Mouse (Mus musculus) v-Abl transformed pro-B cells (cell line): ENCODE results near the gene Gpc6.
"Not testable (repeated sequence)": the region's sequence is repeated elsewhere in the genome, so short reads cannot be mapped to it uniquely, and the experiment has no call there.

Experiments used
- in situ Hi-C, 2 experiments: fragments of 400-800 bp; cut with MboI; formaldehyde crosslinking; loops; one replicate each; pipeline ENCODE4 v1.15.1; 2025; ENCODE audit not compliant: unreplicated experiment in 2 of 2

The Gpc6 gene

DNA sequence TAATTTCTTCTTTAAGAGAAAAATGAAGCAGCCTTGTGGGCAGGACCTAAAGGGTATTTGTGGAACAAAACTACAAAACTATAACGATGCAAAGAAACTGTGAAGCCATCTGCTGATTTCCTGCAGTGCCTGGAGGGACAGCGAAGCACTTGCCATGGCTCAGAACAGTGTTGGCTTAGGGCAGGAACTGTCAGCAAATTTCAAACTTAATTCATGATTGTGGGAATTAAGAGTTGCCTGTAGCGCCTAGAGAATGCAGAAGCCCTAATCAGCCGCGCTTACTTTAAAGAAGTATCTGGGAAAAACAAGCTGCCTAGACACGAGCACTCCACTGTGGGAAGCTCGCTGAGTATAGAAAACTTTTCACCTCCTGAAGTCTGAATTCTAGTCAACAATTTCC lies 501.0 kb downstream of the Gpc6 start:
- in situ Hi-C loops = no loop called here

DNA sequence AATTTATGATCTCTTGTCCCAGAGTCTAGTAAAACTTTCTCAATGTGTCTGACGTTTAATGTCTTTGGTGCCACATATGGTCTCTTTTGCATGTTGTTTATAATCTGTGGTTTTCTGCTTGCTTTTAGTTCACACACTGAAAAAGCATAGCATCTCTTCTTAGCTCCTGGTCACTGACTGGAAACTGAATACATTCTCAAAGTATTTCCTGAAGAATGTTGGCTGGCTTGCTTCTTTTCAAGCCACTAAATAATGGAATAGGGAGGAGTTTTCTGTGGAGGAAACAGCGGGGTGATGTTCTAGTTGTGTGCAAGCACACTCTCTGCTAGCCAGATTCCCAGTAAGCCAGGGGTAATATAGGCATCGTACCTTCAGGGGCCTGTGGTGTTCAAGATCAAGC lies 502.7 kb downstream of the Gpc6 start:
- in situ Hi-C loops = no loop called here

DNA sequence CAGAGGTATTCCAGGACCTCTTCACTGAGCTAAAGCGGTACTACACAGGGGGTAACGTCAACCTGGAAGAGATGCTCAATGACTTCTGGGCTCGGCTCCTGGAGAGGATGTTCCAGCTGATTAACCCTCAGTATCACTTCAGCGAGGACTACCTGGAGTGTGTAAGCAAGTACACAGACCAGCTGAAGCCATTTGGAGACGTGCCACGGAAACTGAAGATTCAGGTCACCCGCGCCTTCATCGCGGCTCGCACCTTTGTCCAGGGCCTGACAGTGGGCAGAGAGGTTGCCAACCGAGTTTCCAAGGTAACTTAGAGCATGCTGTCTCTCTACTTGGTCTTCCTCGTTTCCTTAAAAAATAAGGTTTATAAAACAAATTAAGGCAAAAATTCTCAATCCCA lies 510.6 kb downstream of the Gpc6 start:
- in situ Hi-C loops = no loop called here

DNA sequence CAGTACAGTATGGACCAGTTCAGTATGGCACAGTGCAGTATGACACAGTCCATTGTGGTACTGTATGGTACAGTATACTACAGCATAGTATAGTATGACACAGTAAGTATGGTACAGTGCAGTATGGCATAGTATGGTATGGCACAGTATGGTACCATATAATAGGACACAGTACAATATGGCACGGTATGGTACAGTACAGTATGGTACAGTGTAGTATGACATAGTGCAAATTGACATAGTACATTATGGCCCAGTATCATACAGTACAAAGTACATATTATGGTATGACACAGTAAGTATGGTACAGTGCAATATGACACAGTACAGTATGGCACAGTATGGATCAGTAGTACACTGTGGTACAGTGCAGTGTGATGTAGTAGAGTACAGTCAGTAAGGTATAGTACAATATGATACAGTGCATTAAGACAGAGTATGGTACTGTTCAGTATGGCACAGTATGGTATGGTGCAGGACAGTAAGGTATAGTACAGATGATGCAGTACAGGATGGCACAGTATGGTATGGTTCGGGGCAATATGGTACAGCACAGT lies 521.6 kb downstream of the Gpc6 start:
- in situ Hi-C loops = not testable (repeated sequence)

DNA sequence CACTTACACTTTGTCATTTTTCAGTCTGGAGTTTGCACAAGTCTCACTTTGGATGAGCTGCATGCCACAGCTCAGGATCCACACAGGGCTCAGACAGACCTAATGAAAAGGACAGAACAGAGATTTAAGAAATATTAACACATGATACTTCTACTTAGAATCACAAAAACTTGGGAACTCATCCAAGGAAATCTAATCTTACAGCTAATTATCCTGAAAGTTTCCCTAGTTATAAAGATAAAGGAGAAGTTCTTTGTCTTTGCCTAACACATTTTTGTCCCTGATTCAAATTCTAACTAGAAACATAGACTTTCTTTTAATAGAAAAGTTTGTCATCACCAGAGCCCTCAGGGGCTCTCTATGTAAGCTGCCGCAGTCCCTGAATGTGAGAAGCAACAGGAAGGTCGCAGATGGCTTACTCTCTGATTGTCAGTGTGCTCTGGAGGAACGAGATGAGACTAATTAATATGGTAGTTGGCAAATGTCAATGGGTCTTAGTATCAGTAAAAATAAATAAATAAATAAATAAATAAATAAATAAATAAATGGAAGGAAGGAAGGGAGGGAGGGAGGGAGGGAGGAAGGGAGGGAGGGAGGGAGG lies 526.4 kb downstream of the Gpc6 start:
- in situ Hi-C loops = no loop called here

DNA sequence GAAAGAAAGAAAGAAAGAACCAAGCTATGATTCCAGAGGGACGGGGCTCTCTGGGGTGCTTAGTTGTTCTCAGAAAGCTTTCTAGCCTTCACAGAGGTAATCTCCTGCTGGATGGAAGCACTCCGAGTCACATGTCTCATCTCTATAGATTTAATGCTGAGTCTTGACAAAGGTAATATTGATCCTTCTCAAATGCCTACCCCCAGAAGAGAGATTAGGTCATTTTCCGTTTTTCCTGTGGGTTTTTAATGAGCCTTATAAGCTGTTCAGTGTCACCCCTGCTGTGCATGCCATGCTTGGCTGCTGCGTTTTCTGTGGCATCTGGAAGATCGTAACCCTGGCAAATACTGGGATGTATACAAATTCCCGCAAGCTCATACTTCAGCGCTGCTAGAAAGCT lies 527.0 kb downstream of the Gpc6 start:
- in situ Hi-C loops = no loop called here

DNA sequence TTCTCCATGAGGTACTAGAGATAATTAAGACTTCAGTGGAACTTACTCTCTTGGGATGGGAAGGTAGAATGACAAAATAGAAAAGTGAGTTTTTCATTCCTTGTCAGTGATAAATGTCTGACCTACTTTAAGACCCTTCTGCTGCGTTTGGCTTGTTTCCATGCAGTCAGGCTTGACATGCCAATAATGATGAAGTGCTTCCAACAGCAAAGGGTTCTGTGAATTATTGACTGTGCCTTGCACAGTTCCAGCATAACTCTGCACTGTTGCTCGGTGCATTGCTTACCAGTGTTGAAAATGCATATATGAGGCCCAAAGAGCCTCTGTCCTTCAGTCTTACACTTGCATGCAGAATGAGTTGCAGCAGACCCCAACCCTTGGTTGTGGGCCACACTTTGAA lies 548.3 kb downstream of the Gpc6 start:
- in situ Hi-C loops = no loop called here

DNA sequence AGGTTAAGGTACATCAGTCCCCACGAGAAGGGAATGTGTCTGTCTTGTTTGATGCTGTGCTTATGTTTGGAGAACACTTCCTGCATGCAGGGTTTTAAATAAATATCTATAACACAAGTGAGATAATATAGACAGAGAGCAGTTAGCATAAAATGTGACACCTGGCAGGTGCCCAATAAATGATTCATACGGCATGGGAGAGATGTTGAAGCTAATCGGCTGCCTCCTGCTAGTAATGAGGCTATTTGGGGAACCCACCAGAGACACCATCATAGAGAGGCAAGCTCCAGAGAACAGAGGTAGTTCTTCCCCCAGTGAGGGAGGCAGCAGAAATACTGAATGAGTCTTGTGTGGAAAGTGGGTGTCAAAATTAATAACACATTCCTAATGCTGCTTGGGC lies 553.8 kb downstream of the Gpc6 start:
- in situ Hi-C loops = no loop called here

DNA sequence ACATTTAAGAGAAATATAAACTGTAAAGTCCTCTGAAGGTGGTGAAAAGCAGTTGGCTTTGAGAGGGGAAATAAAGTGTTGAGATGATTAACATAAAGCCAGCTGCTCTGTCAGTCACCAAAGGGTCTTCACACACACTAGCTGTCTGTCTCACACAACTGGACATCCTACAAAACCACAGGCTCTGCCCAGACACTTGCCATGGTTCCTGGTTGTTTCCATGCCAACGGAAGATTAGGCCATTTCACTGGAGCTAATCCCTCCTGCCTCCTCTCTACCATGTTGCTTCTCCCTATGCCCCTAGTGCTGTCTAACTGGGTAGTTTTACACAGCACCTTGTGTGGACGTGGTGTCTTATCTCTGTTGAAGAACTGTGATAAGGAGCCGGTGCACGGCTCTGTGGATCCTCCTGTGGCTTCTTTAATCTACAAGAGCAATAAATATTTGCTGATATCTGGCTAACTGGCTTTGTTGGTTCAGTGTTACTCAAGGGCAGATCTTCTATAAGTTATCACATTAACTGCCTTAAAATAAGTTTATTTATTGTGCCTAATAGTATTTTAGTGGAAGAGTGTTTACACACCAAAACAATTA lies 562.1 kb downstream of the Gpc6 start:
- in situ Hi-C loops = no loop called here

DNA sequence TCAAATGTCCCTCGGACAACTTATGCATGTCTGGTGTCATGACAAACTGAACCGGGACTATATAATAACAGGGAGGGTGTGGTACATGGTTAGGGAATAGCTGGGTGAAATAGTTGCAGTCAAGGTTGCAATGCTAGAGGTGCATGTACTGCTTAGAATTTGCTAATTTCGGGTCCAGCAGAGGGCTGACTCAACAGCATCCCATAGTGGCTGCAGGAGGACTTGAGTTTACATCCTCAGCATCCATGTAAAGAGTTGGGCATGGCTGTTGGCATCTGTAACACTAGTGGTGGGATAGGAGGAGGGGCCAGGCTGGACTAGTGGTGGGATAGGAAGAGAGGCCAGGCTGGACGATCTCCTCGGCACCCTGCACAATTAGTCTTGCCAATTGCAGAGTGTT lies 565.4 kb downstream of the Gpc6 start:
- in situ Hi-C loops = no loop called here

DNA sequence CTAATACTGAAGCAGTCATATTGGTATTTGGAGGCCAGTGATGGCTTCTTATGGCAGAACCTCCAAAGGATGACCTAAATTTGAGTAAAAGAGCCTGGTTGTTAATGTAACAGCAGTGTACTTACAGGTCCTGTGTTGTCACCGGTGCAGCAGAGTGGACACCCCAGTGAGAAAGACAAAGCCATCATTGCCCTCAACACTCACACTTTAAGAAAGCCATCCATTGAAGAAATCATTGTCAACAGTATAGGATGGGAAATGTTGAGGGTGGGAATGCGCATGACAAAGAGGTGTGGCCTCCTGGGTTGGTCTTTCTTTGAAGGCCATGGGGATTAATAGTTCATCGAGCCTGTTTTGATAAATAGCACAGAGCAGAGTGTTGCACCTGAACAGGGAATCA lies 570.0 kb downstream of the Gpc6 start:
- in situ Hi-C loops = no loop called here

DNA sequence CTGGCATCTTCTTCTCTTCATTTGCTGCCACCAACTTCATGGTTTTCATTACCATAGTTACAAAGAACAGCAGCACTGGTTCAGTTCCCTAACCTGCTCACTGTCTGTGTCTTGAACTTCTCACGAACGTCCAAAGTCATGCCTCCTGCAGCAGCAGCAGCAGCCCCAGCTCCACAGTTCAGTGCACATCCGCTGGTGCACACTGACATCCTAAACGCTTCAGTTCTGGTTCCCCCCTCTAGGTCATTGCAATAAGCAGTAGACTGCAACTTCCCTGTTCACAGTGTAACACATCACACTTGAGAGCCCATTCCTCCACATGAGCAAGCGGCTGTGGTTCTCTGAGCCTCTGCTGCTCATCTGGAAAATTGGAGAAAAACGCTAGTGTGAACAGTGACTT lies 573.7 kb downstream of the Gpc6 start:
- in situ Hi-C loops = no loop called here

DNA sequence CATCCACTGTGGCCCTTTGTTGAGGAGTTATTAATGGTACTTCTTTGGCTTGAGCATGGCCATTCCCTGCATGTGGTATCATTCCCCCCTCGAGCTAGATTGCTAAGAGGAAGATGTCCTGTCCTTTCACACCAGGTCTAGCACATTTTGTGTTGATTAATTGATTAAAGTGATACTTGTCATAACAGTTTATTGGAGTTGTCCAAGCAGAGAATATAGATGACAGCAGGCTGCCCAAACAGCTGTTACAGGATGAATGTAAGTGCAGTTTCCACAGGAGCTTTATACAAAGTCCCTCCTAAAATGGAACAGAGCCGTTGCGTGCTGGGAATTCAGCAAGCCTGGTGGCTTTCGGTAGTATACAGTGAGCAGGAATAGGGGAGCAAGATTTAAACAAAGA lies 574.2 kb downstream of the Gpc6 start:
- in situ Hi-C loops = no loop called here

DNA sequence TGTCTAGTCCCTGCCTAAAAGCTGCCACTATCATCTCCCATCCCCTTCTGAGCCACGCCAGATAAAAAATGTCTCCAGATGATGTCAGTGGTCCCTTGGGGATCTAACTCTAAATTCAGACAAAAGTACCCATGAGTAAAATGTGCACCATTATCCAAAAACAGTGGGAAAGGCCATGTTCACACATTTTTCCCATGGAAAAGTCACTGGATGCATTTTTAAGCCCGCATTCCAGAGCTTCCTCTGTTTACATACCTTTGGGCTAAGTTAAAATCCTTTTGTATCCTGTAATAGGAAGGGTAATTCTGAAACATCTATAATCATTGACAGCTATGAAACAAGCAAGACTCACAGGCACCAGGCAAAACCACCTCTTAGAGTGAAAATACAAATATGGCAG lies 589.7 kb downstream of the Gpc6 start:
- in situ Hi-C loops = no loop called here

DNA sequence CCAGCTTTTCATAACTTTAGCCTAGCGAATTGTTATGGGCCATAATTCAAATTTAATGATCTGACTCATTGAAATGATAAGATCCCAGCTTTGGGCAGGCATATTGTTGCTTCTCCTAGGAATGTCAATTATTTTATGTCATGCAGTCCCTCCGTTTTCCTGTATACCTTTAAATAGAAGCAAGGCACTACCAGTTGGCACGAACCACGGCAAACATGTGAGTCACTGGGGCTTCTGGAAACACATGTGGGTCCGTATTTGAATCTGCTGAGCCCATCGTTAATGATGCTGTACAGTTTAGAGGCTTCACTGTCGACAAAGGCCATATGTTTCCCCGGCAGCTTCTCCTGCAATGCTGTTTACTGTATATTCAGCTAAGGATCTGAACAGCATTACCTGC lies 594.5 kb downstream of the Gpc6 start:
- in situ Hi-C loops = no loop called here

DNA sequence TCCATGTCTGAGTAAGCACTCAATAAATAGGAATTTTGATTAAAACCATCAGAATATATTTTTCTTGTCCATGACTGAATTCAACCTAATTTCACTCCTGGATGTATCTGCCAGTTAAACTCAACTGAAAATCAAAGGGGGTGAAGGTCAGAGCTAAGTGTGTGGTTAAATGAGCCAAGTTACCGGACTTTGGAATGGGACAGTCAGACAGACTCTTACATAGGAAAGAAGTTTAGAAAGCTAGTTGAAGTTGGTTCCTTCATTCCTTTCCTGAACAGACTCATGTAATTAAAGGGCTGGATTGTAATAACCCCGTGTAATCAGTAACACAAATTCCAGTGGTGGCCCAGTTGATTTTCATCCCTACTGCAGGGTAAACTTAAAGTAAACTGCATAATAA lies 595.6 kb downstream of the Gpc6 start:
- in situ Hi-C loops = no loop called here

DNA sequence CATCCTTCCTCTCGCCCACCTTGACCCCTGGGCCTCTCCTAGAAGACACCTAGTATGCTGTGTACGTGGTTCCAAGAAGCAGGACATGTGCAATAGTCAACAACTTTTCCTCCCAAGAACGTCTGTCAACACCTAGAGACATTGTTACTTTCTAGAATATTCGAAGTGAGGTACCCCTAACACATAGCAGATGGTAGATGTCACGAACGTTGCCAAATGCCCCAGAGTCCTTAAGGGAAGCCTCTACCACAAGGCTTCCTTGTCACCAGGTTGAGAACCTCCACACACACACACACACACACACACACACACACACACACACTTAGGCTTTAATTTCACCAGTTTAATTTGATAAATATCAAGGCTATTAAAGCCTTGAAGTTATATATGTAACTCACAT lies 600.0 kb downstream of the Gpc6 start:
- in situ Hi-C loops = no loop called here

DNA sequence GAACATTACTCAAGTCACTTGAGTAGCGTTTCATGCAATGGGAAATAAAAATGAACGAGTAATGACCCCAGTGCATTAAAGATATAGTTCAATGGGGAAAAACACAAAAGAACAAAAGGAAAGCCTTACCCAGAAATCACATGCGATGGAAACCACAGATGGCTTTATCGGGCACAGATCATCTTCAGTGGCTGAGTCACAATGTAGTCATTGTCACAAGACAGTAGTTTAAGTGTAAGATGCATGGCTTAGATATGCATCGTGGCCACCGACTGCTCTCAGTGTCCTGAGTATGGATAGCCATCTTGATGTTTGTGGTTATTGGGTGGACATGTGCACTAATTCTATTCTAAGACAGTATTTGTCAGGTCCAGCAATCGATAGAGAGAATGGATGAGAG lies 601.9 kb downstream of the Gpc6 start:
- in situ Hi-C loops = no loop called here

DNA sequence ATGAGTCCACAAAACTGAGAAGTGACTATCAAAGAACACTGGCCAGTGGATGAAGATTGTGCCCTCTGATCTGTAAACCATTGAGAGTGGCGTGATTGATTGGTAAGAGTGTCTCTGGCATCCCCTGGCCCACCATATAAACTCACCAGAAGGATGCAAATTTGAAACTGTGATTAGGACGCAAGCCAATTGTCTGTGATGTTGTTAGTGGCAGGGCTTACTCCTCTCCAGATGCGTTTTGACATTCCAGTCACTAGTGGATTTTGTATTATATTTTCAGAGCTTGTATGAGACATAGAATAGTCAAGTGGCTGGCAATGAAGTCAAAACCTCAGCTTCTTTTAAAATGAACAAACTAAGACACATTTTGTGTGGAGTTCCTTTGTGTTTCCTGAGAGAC lies 604.3 kb downstream of the Gpc6 start:
- in situ Hi-C loops = no loop called here

DNA sequence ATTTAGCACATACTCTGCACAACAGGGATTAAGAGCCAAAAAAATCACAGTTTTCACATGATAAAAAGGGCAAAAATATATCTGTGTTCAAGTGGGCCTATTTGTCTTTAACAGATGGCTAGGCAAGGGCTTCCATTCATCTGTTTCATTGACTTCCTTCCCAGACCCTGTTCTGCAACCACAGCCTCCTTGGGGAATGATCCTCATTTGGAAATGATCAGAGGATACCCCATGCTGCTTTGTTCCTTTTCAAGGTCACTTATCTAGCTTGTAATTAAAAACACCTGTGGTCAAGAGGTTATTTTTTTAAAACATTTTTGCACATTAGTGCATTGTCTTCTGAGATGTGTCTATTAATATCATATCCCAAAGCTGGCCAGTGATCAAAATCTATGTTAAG lies 627.7 kb downstream of the Gpc6 start:
- in situ Hi-C loops = no loop called here

DNA sequence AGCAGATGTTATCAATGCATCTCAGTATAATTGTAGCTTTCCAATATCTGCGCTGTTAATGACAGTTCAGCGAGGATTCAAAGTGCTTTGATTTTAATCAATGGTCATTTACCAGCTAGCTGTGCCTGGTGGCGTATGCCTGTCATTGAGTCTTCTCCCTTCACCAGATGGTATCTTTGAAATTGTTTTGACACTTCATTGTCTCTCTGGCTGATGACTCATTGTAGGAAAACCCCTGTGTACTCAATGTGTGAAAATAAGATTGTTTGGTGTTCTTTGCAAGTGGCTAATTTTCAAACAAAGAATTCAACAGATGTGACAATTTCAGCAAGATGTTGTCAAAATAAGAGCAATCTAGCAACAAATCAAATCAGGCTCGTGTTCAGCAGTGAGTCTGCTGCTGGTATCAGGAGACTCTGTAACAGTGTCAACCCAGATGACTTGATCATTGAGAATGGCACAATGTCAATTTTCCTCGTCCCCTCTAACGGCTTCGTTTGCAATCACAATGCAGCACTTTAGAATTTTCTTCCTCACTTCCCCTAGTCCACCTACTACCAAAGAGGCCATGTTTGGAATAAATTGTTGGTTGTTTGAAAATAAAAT lies 631.7 kb downstream of the Gpc6 start:
- in situ Hi-C loops = no loop called here

DNA sequence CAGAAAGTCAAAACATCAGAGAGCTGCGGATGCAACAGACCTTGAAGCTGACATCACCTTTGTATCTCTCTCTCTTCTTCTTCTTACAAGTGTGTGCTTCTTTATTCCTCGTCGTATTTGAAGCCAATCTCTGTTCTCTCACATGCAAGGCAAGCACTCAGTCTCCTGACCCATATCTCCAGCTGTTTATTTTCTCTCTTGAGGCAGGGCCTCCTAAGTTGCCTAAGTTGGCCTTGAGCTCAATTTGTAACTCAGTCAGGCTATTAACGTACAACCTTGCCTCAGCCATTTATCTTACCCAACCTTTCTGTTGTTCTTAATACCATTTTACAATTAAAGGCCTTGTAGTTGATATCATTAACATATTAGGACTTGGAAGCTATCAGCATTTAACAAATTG lies 637.0 kb downstream of the Gpc6 start:
- in situ Hi-C loops = no loop called here
